Mouse (Mus musculus) R1 (cell line): ENCODE data around the gene Otor.

Experiments
- DNase-seq: peaks from one replicate; pipeline ENCODE4 v3.0.0-alpha.2; 2018; ENCODE audit warnings: low read depth, low spot score

Gene Otor

DNA sequence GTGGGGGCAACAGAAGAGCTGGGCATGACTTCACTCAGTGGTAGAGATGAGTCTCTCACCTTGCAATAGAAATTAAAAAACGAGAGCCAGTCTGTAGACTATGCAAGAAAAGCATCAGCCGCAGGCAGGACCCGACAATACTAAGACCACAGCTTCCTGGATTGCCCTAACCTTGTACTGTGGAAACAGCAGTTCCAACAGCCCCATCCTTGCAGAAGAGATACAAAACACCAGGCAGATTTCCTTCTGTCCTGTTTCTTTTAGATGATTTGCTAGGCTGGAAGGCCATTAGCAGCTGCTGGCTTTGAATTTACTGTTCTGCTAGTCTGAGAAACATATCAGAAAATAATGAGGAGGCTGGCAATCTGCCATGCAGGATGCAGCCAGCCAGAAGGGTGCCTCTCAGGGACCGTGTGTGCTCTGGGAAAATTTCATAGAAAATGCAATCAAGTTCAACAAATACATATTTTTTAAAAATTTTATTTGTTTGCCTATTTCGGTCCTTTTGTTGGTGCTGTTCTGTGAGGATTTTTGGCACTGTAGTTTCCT, 52.9 kb downstream of the Otor start:
- no peak for DNase-seq
